In the genomic region with DNA sequence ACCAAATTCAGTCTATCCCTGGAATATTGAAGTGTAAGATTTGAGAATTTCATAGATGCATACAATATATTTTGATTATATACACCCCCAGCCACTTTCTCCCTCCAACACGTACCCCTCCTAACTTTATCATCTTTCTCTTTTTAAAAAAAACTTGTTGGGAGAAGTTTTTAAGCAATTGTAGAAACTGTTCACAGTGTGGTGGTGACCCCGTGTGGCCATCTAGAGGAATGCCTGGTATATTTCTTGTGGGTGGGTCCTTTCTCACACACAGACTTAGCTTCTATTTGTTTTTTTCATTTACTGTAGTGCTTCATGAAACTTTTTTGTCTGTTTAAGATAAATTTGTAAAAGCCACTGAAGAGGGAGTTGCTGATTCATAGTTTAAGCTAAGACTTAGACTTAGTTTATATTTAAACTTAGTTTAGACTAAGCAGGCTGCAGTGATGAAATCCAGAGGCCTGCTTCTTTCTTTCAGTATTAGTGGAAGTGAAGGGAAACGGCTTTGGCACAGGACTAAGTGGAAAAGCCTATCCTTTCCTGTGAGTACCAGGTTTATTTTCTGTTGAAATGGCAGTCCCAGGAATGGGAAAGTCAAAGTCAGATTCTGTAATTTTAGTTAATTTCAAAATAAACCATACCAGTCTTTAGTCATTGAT, we compare ENCODE assay signal across 8 mouse cellular contexts. TPM values are rescaled to one million over a fixed set of nuclear protein-coding genes. Genes with fewer than 3 reads are reported as not detected.
DNase-seq lines count a peak whose midpoint lies in the region; ATAC-seq and TF ChIP-seq lines count a peak whose summit lies in the region.

No protein-coding gene starts in this region.

- no peak overlapping the region for H3K4me2 ChIP-seq in midbrain, embryonic 15.5 days
- H3K4me2 ChIP-seq in midbrain, embryonic 16.5 days (ENCODE audit: low read length) = no peak overlapping the region
- no peak overlapping the region for H3K4me2 ChIP-seq in hindbrain, embryonic 14.5 days (replicated peaks)
- H3K4me2 ChIP-seq in lung, embryonic 14.5 days = no peak overlapping the region
- no peak overlapping the region for H3K4me2 ChIP-seq in stomach, postnatal 0 days (replicated peaks; ENCODE audit: low read depth)

- 36% methylated on average over 3 of the region's 3 CpGs for WGBS in midbrain, embryonic 15.5 days
- 37% methylated on average over 3 of the region's 3 CpGs for WGBS in midbrain, embryonic 16.5 days
- WGBS in hindbrain, embryonic 14.5 days = 42% methylated on average over 3 of the region's 3 CpGs
- WGBS in lung, embryonic 14.5 days = 13% methylated on average over 3 of the region's 3 CpGs
- WGBS in stomach, postnatal 0 days = 4% methylated on average over 3 of the region's 3 CpGs

- no peaks in the 10 kb centered on the region for H3K27me3 ChIP-seq in midbrain, embryonic 15.5 days (replicated peaks)
- no peaks in the 10 kb centered on the region for H3K27me3 ChIP-seq in midbrain, embryonic 16.5 days (ENCODE audit: control insufficient read depth, insufficient read depth, low read depth, low read length)
- no peaks in the 10 kb centered on the region for H3K27me3 ChIP-seq in hindbrain, embryonic 14.5 days (ENCODE audit: control insufficient read depth, insufficient read depth, low read length)
- H3K27me3 ChIP-seq in lung, embryonic 14.5 days (ENCODE audit: insufficient read depth, low read length) = no peaks in the 10 kb centered on the region
- no peaks in the 10 kb centered on the region for H3K27me3 ChIP-seq in stomach, postnatal 0 days (ENCODE audit: control insufficient read depth, insufficient read depth, low read length)

- DNase-seq in cerebellum, postnatal 14 days = peak; percentile 37 to 48
- DNase-seq in cerebellum, postnatal 36 days = no peak
- DNase-seq in adrenal gland, postnatal 36 days = peak; percentile 14 to 43
- peak; percentile 72 for DNase-seq in hindbrain, embryonic 14.5 days (ENCODE audit: low spot score)
- DNase-seq in lung, embryonic 14.5 days = peak; percentile 79
- DNase-seq in stomach, postnatal 0 days (ENCODE audit: low spot score) = peak; percentile 62

- no peak overlapping the region for H3K27ac ChIP-seq in midbrain, embryonic 15.5 days
- H3K27ac ChIP-seq in midbrain, embryonic 16.5 days (ENCODE audit: low read length) = no peak overlapping the region
- no peak overlapping the region for H3K27ac ChIP-seq in hindbrain, embryonic 14.5 days
- no peak overlapping the region for H3K27ac ChIP-seq in lung, embryonic 14.5 days (ENCODE audit: low read depth)
- no peak overlapping the region for H3K27ac ChIP-seq in stomach, postnatal 0 days (replicated peaks)

- ATAC-seq in midbrain, embryonic 15.5 days (replicated peaks) = peak; percentile 71; the same call in 1 of the 2 replicates
- ATAC-seq in midbrain, embryonic 16.5 days = no peak
- ATAC-seq in hindbrain, embryonic 14.5 days (ENCODE audit: low FRiP score) = no peak
- peak; percentile 71; the same call in 1 of the 2 replicates for ATAC-seq in lung, embryonic 14.5 days (ENCODE audit: insufficient read depth)
- ATAC-seq in stomach, postnatal 0 days (ENCODE audit: low FRiP score, low TSS enrichment) = peak; percentile 71; the same call in 1 of the 2 replicates

- peak; percentile 75 for TF ChIP-seq CTCF in lung, embryonic 14.5 days (IDR thresholded peaks at IDR 0.05; ENCODE audit: low read depth)
- peak; percentile 86 for TF ChIP-seq CTCF in stomach, postnatal 0 days (IDR thresholded peaks at IDR 0.05; ENCODE audit: low read depth)

- peaks cover 12% of the 10 kb centered on the region for H3K36me3 ChIP-seq in midbrain, embryonic 15.5 days (replicated peaks)
- peaks cover 3% of the 10 kb centered on the region; the same call in 1 of the 2 replicates for H3K36me3 ChIP-seq in midbrain, embryonic 16.5 days (ENCODE audit: control insufficient read depth, insufficient read depth, low read length)
- peaks cover 50% of the 10 kb centered on the region for H3K36me3 ChIP-seq in hindbrain, embryonic 14.5 days (replicated peaks; ENCODE audit: control insufficient read depth, insufficient read depth)
- H3K36me3 ChIP-seq in lung, embryonic 14.5 days (ENCODE audit: insufficient read depth) = peaks cover 32% of the 10 kb centered on the region
- peaks cover 5% of the 10 kb centered on the region for H3K36me3 ChIP-seq in stomach, postnatal 0 days (ENCODE audit: control insufficient read depth, insufficient read depth, low read length)

- H3K9ac ChIP-seq in midbrain, embryonic 15.5 days = no peak overlapping the region
- H3K9ac ChIP-seq in midbrain, embryonic 16.5 days (ENCODE audit: low read depth, low read length) = no peak overlapping the region
- H3K9ac ChIP-seq in hindbrain, embryonic 14.5 days = no peak overlapping the region
- H3K9ac ChIP-seq in lung, embryonic 14.5 days = no peak overlapping the region
- H3K9ac ChIP-seq in stomach, postnatal 0 days (ENCODE audit: low read length) = no peak overlapping the region

- no peak overlapping the region for H3K4me3 ChIP-seq in midbrain, embryonic 15.5 days
- H3K4me3 ChIP-seq in midbrain, embryonic 16.5 days (ENCODE audit: low read depth, low read length) = no peak overlapping the region
- H3K4me3 ChIP-seq in hindbrain, embryonic 14.5 days (replicated peaks; ENCODE audit: low read length) = no peak overlapping the region
- no peak overlapping the region for H3K4me3 ChIP-seq in lung, embryonic 14.5 days (ENCODE audit: low read depth, low read length)
- H3K4me3 ChIP-seq in stomach, postnatal 0 days (ENCODE audit: low read depth, low read length) = no peak overlapping the region

- no peak for TF ChIP-seq EP300 in stomach, postnatal 0 days (optimal IDR thresholded peaks at IDR 0.05)

- H3K9me3 ChIP-seq in midbrain, embryonic 15.5 days = no peaks in the 10 kb centered on the region
- H3K9me3 ChIP-seq in midbrain, embryonic 16.5 days (replicated peaks; ENCODE audit: control insufficient read depth, low read length, poor library complexity, severe bottlenecking) = no peaks in the 10 kb centered on the region
- no peaks in the 10 kb centered on the region for H3K9me3 ChIP-seq in hindbrain, embryonic 14.5 days (ENCODE audit: control insufficient read depth, low read length)
- no peaks in the 10 kb centered on the region for H3K9me3 ChIP-seq in lung, embryonic 14.5 days (ENCODE audit: low read depth, low read length)
- H3K9me3 ChIP-seq in stomach, postnatal 0 days (ENCODE audit: control insufficient read depth, low read length) = no peaks in the 10 kb centered on the region

- no peaks in the 10 kb centered on the region for H3K4me1 ChIP-seq in midbrain, embryonic 15.5 days
- H3K4me1 ChIP-seq in midbrain, embryonic 16.5 days (ENCODE audit: control insufficient read depth, insufficient read depth, low read length) = no peaks in the 10 kb centered on the region
- H3K4me1 ChIP-seq in hindbrain, embryonic 14.5 days (replicated peaks; ENCODE audit: control insufficient read depth, insufficient read depth, low read length) = no peaks in the 10 kb centered on the region
- H3K4me1 ChIP-seq in lung, embryonic 14.5 days (ENCODE audit: insufficient read depth) = no peaks in the 10 kb centered on the region
- H3K4me1 ChIP-seq in stomach, postnatal 0 days (replicated peaks; ENCODE audit: control insufficient read depth, insufficient read depth) = no peaks in the 10 kb centered on the region

RNA-seq across cellular contexts. Expression of a gene that starts 13.0 kb away (rescaled TPM):
- 13.1 and 13.7 TPM in 2 replicates for polyA plus RNA-seq in midbrain, embryonic 15.5 days (2015; fragmentation: Nextera tagmentation; extraction: Ambion mirVana)
- polyA plus RNA-seq in midbrain, embryonic 16.5 days (2015; fragmentation: Nextera tagmentation; extraction: Ambion mirVana) = 12.6 and 13.7 TPM in 2 replicates
- 10 to 100 TPM; 16.4 to 23.5 TPM for total RNA-seq in adrenal gland, postnatal 36 days (2021)
- 11.4 and 16.1 TPM in 2 replicates for polyA plus RNA-seq in hindbrain, embryonic 14.5 days (2014; fragmentation: Nextera tagmentation; extraction: Ambion mirVana)
- polyA plus RNA-seq in lung, embryonic 14.5 days (2014; fragmentation: Nextera tagmentation; extraction: Ambion mirVana) = 16.6 and 17.4 TPM in 2 replicates
- polyA plus RNA-seq in stomach, postnatal 0 days (2015; fragmentation: Nextera tagmentation; extraction: Ambion mirVana) = 7.1 and 8.8 TPM in 2 replicates

RNA-seq across cellular contexts. Expression of a gene that starts 32.1 kb away (rescaled TPM):
- polyA plus RNA-seq in midbrain, embryonic 15.5 days (2015; fragmentation: Nextera tagmentation; extraction: Ambion mirVana) = 0.08 TPM in 2 replicates
- 0.10 TPM in 1 of 2 replicates, not detected in the other for polyA plus RNA-seq in midbrain, embryonic 16.5 days (2015; fragmentation: Nextera tagmentation; extraction: Ambion mirVana)
- under 1 TPM in 1 of 2 experiments, not detected in 1; 0.13 TPM for total RNA-seq in adrenal gland, postnatal 36 days (2021)
- polyA plus RNA-seq in hindbrain, embryonic 14.5 days (2014; fragmentation: Nextera tagmentation; extraction: Ambion mirVana) = 0.05 and 0.08 TPM in 2 replicates
- polyA plus RNA-seq in lung, embryonic 14.5 days (2014; fragmentation: Nextera tagmentation; extraction: Ambion mirVana) = 0.45 and 0.65 TPM in 2 replicates
- 2.9 and 3.0 TPM in 2 replicates for polyA plus RNA-seq in stomach, postnatal 0 days (2015; fragmentation: Nextera tagmentation; extraction: Ambion mirVana)

Comparison
In these comparisons a context has a peak if more than half of its experiments do, and no peak if none do; other contexts are left out.
1. DNase-seq: peak in cerebellum, postnatal 14 days (2 of 2), adrenal gland, postnatal 36 days (2 of 2), hindbrain, embryonic 14.5 days (single experiment), lung, embryonic 14.5 days (single experiment) and stomach, postnatal 0 days (single experiment); none in cerebellum, postnatal 36 days (0 of 2).
2. ATAC-seq: peak in midbrain, embryonic 15.5 days (single experiment), lung, embryonic 14.5 days (single experiment) and stomach, postnatal 0 days (single experiment); none in midbrain, embryonic 16.5 days (single experiment) and hindbrain, embryonic 14.5 days (single experiment).